Mouse (Mus musculus): ENCODE data around the gene Dennd1a. TPM values are rescaled to one million over a fixed set of nuclear protein-coding genes. Genes with fewer than 3 reads are reported as not detected.
A peak's percentile ranks its signal among the peaks of the same experiment; 100 is the strongest.
"Not testable (repeated sequence)": the region's sequence is repeated elsewhere in the genome, so short reads cannot be mapped to it uniquely, and the experiment has no call there.

Dennd1a gene
- total and polyA plus RNA-seq, 2 experiments: 13.0 to 14.5 TPM

DNA sequence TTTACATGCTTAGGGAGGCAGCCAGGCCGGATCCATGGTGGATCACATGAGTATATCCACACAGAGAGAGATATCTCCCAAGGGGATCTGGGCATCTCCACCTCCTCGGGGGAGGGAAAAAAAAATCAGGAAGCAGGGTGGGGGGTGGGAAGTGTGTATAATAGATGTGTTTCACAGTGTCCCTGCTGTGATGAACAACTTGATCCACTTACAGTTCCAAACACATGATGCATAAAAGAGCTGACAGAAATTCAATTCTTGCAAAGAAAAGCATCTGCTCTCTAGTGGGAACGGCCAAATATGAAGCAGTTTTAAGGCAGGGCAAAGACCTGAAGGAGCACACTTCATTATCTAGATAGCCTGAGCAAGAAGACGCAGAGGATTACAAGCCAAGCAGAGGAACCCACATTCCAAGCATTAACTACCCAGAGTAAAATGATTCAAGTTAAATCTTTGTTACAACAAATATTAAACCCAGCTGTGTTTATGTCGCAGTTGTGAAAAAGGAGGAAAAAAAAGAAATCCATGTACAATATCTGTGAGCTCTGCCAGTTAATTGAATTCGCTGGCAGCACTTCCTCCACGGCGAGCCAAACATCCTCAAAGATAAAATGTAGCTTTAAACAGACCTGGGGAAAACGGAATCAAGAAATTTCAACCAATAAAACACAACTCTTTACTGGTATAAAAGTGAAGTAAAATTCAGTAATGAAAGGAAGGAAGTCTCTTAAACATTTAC lies 341.4 kb downstream of the Dennd1a start:
- DNase-seq (ENCODE audit: extremely low read depth, low read depth, low spot score): no peak
- Histone ChIP-seq H3K36me3 (ENCODE audit: control insufficient read depth, insufficient read depth, low read length) (no peaks in the 10 kb centered on the region), H3K9ac (ENCODE audit: low read depth, low read length) (no peak overlapping the region), H3K4me1 (ENCODE audit: control insufficient read depth, insufficient read depth, low read length) (peaks cover 3% of the 10 kb centered on the region), H3K4me3 (ENCODE audit: insufficient read depth, low read depth, low read length) (no peak overlapping the region), H3K27me3 (ENCODE audit: control insufficient read depth, insufficient read depth, low read length) (no peaks in the 10 kb centered on the region), H3K79me2 (ENCODE audit: control insufficient read depth, insufficient read depth, low read length) (no peaks in the 10 kb centered on the region), H3K27ac (replicated peaks; ENCODE audit: insufficient read depth, low read depth, low read length) (no peak overlapping the region)
- WGBS: 80% methylated on average over 9 of the region's 9 CpGs
- TF ChIP-seq CTCF (IDR thresholded peaks at IDR 0.05; ENCODE audit: low read depth, low read length) (no peak), POLR2A (IDR thresholded peaks at IDR 0.05; ENCODE audit: extremely low read depth, insufficient read depth, low read length) (no peak)

DNA sequence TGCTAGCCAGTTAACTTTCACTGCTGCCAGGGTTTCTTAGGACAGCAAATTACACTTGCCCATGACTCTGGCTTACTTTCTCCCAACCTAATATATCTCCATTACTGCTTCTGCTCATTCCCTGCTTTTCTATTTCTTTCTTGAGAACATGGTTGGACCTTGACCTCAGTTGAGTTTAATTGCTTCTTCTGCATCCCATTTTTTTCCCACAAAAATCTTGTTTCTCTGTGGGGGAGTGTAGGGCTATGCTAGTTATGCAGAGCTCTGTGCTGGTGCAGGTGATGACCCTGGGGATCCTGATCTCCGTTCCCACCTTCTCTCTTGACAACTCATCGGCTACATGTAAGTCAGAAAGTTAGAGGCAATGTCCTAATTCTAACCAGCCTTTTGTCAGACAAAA lies 344.3 kb downstream of the Dennd1a start:
- WGBS: 98% methylated on average over 2 of the region's 2 CpGs
- Histone ChIP-seq H3K27me3 (ENCODE audit: control insufficient read depth, insufficient read depth, low read length) (no peaks in the 10 kb centered on the region), H3K4me3 (ENCODE audit: insufficient read depth, low read depth, low read length) (no peak overlapping the region), H3K4me1 (ENCODE audit: control insufficient read depth, insufficient read depth, low read length) (peaks cover 3% of the 10 kb centered on the region), H3K79me2 (ENCODE audit: control insufficient read depth, insufficient read depth, low read length) (no peaks in the 10 kb centered on the region), H3K36me3 (ENCODE audit: control insufficient read depth, insufficient read depth, low read length) (no peaks in the 10 kb centered on the region), H3K27ac (replicated peaks; ENCODE audit: insufficient read depth, low read depth, low read length) (no peak overlapping the region), H3K9ac (ENCODE audit: low read depth, low read length) (no peak overlapping the region)
- TF ChIP-seq POLR2A (IDR thresholded peaks at IDR 0.05; ENCODE audit: extremely low read depth, insufficient read depth, low read length) (no peak), CTCF (IDR thresholded peaks at IDR 0.05; ENCODE audit: low read depth, low read length) (no peak)
- DNase-seq (ENCODE audit: extremely low read depth, low read depth, low spot score): no peak

DNA sequence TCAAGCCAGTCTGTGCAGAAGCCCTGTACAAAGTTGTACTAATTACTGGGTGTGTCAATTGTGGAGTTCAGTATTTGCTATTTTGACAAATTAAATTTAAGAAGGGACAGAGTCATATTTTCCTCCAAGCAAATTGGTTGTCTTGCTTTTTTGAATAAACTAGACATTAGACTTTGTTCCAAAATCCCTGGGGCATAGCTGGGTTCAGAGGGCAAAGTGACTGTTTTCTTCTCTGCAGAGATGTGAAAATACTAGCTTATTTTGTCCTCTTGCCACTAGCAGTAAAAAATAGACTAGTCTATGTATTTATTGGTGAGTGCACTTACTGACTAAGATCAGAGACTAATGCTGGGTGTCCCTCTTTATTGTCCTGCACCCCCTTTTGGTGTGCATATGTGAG lies 345.4 kb downstream of the Dennd1a start:
- Histone ChIP-seq H3K36me3 (ENCODE audit: control insufficient read depth, insufficient read depth, low read length) (no peaks in the 10 kb centered on the region), H3K4me3 (ENCODE audit: insufficient read depth, low read depth, low read length) (no peak overlapping the region), H3K4me1 (ENCODE audit: control insufficient read depth, insufficient read depth, low read length) (peaks cover 3% of the 10 kb centered on the region), H3K9ac (ENCODE audit: low read depth, low read length) (no peak overlapping the region), H3K27ac (replicated peaks; ENCODE audit: insufficient read depth, low read depth, low read length) (no peak overlapping the region), H3K27me3 (ENCODE audit: control insufficient read depth, insufficient read depth, low read length) (no peaks in the 10 kb centered on the region), H3K79me2 (ENCODE audit: control insufficient read depth, insufficient read depth, low read length) (no peaks in the 10 kb centered on the region)
- peak; percentile 68 for DNase-seq (ENCODE audit: extremely low read depth, low read depth, low spot score)
- TF ChIP-seq CTCF (IDR thresholded peaks at IDR 0.05; ENCODE audit: low read depth, low read length): no peak
- no peak for TF ChIP-seq POLR2A (IDR thresholded peaks at IDR 0.05; ENCODE audit: extremely low read depth, insufficient read depth, low read length)

DNA sequence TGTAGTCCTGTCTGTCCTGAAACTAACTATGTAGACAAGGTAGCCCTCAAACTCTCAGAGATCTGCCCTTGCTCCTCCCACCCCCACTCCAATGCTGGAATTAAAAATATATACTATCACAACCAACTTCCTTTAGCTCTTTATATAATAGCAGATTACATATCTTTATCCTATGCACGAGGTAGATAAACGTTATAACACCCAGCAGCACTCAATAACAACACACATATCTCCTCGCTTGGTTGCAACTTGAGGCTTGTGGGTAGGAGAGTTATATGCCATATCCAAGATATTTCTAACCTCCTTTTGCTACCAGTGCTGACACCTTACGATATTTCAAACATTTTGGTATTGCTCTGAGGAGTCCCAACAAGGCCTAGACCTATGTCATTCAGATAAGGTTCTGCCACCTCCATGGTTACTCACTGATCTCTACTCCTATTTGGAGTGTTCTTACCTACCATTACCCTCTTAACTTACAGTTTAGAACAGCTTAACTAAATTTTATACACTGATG lies 346.3 kb downstream of the Dennd1a start:
- TF ChIP-seq CTCF (IDR thresholded peaks at IDR 0.05; ENCODE audit: low read depth, low read length) (no peak), POLR2A (IDR thresholded peaks at IDR 0.05; ENCODE audit: extremely low read depth, insufficient read depth, low read length) (no peak)
- no peak overlapping the region for H3K27ac ChIP-seq (replicated peaks; ENCODE audit: insufficient read depth, low read depth, low read length)
- H3K79me2 ChIP-seq (ENCODE audit: control insufficient read depth, insufficient read depth, low read length): no peaks in the 10 kb centered on the region
- H3K27me3 ChIP-seq (ENCODE audit: control insufficient read depth, insufficient read depth, low read length): no peaks in the 10 kb centered on the region
- no peak overlapping the region for H3K4me3 ChIP-seq (ENCODE audit: insufficient read depth, low read depth, low read length)
- H3K36me3 ChIP-seq (ENCODE audit: control insufficient read depth, insufficient read depth, low read length): peaks cover 3% of the 10 kb centered on the region; the same call in 1 of the 2 replicates
- no peak overlapping the region for H3K9ac ChIP-seq (ENCODE audit: low read depth, low read length)
- 94% methylated on average over 4 of the region's 4 CpGs for WGBS
- peaks cover 3% of the 10 kb centered on the region for H3K4me1 ChIP-seq (ENCODE audit: control insufficient read depth, insufficient read depth, low read length)
- DNase-seq (ENCODE audit: extremely low read depth, low read depth, low spot score): no peak

DNA sequence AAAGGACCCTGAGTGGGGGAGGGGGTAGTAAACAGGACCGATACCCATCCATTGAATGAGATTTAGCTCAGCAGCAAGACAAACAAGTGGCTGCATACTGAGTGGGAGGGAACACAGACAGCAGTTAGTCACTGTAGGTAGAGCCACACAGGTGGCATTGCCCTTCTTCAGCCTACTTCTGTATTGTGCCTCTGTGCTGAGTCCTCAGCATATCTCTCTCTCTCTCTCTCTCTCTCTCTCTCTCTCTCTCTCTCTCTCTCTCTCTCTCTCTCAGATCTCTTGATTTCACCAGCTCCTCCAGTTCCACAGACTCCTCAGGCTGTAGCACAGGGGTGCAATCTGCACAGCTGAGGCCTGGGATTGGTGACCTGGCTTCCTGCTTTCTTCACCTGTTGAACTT lies 347.2 kb downstream of the Dennd1a start:
- Histone ChIP-seq H3K36me3 (ENCODE audit: control insufficient read depth, insufficient read depth, low read length) (peaks cover 5% of the 10 kb centered on the region; the same call in 1 of the 2 replicates), H3K4me1 (ENCODE audit: control insufficient read depth, insufficient read depth, low read length) (peaks cover 3% of the 10 kb centered on the region), H3K27me3 (ENCODE audit: control insufficient read depth, insufficient read depth, low read length) (no peaks in the 10 kb centered on the region), H3K9ac (ENCODE audit: low read depth, low read length) (no peak overlapping the region), H3K27ac (replicated peaks; ENCODE audit: insufficient read depth, low read depth, low read length) (no peak overlapping the region), H3K4me3 (ENCODE audit: insufficient read depth, low read depth, low read length) (no peak overlapping the region), H3K79me2 (ENCODE audit: control insufficient read depth, insufficient read depth, low read length) (no peaks in the 10 kb centered on the region)
- DNase-seq (ENCODE audit: extremely low read depth, low read depth, low spot score): no peak
- WGBS: 100% methylated on average over 1 of the region's 1 CpGs
- TF ChIP-seq POLR2A (IDR thresholded peaks at IDR 0.05; ENCODE audit: extremely low read depth, insufficient read depth, low read length) (no peak), CTCF (IDR thresholded peaks at IDR 0.05; ENCODE audit: low read depth, low read length) (no peak)

DNA sequence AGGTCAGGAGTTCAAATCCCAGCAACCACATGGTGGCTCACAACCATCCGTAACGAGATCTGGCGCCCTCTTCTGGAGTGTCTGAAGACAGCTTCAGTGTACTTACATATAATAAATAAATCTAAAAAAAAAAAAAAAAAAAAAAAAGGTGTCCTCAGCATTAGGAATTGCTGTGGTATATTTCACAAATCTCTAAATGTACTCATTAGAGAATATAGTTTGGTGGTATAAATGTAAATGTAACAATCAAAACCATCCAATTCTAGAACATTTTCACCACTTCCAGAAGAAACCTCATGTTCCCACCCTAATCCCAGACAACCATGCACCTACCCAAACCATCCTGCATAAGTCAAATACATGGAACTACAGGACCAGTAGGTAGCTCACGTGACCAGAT lies 350.3 kb downstream of the Dennd1a start:
- not testable (repeated sequence) for H3K27ac ChIP-seq (replicated peaks; ENCODE audit: insufficient read depth, low read depth, low read length); H3K79me2 ChIP-seq (ENCODE audit: control insufficient read depth, insufficient read depth, low read length); H3K4me3 ChIP-seq (ENCODE audit: insufficient read depth, low read depth, low read length); H3K4me1 ChIP-seq (ENCODE audit: control insufficient read depth, insufficient read depth, low read length); DNase-seq (ENCODE audit: extremely low read depth, low read depth, low spot score); H3K27me3 ChIP-seq (ENCODE audit: control insufficient read depth, insufficient read depth, low read length); H3K36me3 ChIP-seq (ENCODE audit: control insufficient read depth, insufficient read depth, low read length); H3K9ac ChIP-seq (ENCODE audit: low read depth, low read length)
- WGBS: 81% methylated on average over 4 of the region's 4 CpGs

All from liver, adult 2 months (tissue).